Mouse (Mus musculus) limb, embryonic 14.5 days (tissue): ENCODE results near the gene Mknk1. TPM values are rescaled to one million over a fixed set of nuclear protein-coding genes. Genes with fewer than 3 reads are reported as not detected.

Experiments
- ATAC-seq: fragments of 200-750 bp; cut with Nextera tagmentation; 2 replicates; pipeline ENCODE4 v1.8.0; 2017; ENCODE audit warnings: low read depth, moderate number of reproducible peaks, moderate TSS enrichment; ENCODE audit not compliant: low FRiP score
- DNase-seq: peaks from one replicate; pipeline ENCODE4 v3.0.0-alpha.2; 2015; ENCODE audit warnings: low spot score
- H3K27ac ChIP-seq: fragments of 300-500 bp; sonication (generic); replicated peaks from 2 replicates; pipeline ENCODE4 v1.5.1; 2014; ENCODE audit warnings: low read depth, mild to moderate bottlenecking, low read length, moderate library complexity, mixed read lengths
- H3K27me3 ChIP-seq: fragments of 300-500 bp; sonication (generic); 2 replicates; pipeline ENCODE4 v1.6.1; 2014; ENCODE audit warnings: low read length, mixed read lengths; ENCODE audit not compliant: control insufficient read depth, insufficient read depth
- H3K36me3 ChIP-seq: fragments of 300-500 bp; sonication (generic); 2 replicates; pipeline ENCODE4 v1.6.1; 2014; ENCODE audit warnings: mild to moderate bottlenecking, low read length, moderate library complexity, mixed read lengths; ENCODE audit not compliant: control insufficient read depth, insufficient read depth
- H3K4me1 ChIP-seq: fragments of 300-500 bp; sonication (generic); 2 replicates; pipeline ENCODE4 v1.6.1; 2014; ENCODE audit warnings: antibody characterized with exemption, low read length, mixed read lengths; ENCODE audit not compliant: control insufficient read depth, insufficient read depth
- H3K4me2 ChIP-seq: fragments of 300-500 bp; sonication (generic); replicated peaks from 2 replicates; pipeline ENCODE4 v1.6.1; 2014; ENCODE audit warnings: low read depth, mild to moderate bottlenecking, low read length, moderate library complexity; ENCODE audit not compliant: severe bottlenecking
- H3K4me3 ChIP-seq: fragments of 300-500 bp; sonication (generic); replicated peaks from 2 replicates; pipeline ENCODE4 v1.5.1; 2014; ENCODE audit warnings: low read length
- H3K9ac ChIP-seq: fragments of 300-500 bp; sonication (generic); 2 replicates; pipeline ENCODE4 v1.6.1; 2014; ENCODE audit warnings: mild to moderate bottlenecking, low read depth, low read length, moderate library complexity; ENCODE audit not compliant: severe bottlenecking
- H3K9me3 ChIP-seq: fragments of 300-500 bp; sonication (generic); 2 replicates; pipeline ENCODE4 v1.6.1; 2016; ENCODE audit warnings: low read length; ENCODE audit not compliant: control insufficient read depth
- POLR2A ChIP-seq: fragments of 200-500 bp; IDR thresholded peaks from 2 replicates; pipeline ENCODE4 v1.8.0; 2012; ENCODE audit warnings: inconsistent platforms, mild to moderate bottlenecking, moderate library complexity, borderline replicate concordance; ENCODE audit not compliant: insufficient read depth, insufficient read length; ENCODE audit errors: extremely low read depth
- WGBS: fragments of 180-500 bp; shearing (Covaris S2); extraction: QIAGEN DNeasy Blood & Tissue Kit; methylation state at CpG from one replicate; pipeline ENCODE4 v1.1.7; 2014; 5-methylcytosine and 5-hydroxymethylcytosine counted together
- polyA plus RNA-seq, 2 experiments: library from polyadenylated mRNA; depleted of rRNA in 1 of 2; stranded (reverse) in 1 of 2; unstranded in 1 of 2; fragments of >200 nt; fragmentation: Nextera tagmentation in 1 of 2; extraction: Ambion mirVana in 1 of 2; gene quantifications; 2 replicates each; pipeline versions ENCODE4 v1.2.1 to v1.2.3; 2012 to 2014

Gene Mknk1
- polyA plus RNA-seq, 2 experiments: 28.4 to 69.6 TPM

GRCm38 (mm10) chr4:115830491-115830890 is 8.5 kb upstream of the Mknk1 start:
- Histone ChIP-seq H3K4me1 (peaks cover 5% of the 10 kb centered on the region), H3K4me3 (no peak overlapping the region), H3K9me3 (no peaks in the 10 kb centered on the region), H3K36me3 (peaks cover 29% of the 10 kb centered on the region), H3K27me3 (no peaks in the 10 kb centered on the region), H3K27ac (no peak overlapping the region), H3K4me2 (no peak overlapping the region), H3K9ac (no peak overlapping the region)
- no peak for ATAC-seq
- DNase-seq: no peak
- WGBS: 82% methylated on average over 5 of the region's 5 CpGs
- TF ChIP-seq POLR2A: no peak

GRCm38 (mm10) chr4:115831221-115831620 is 7.8 kb upstream of the Mknk1 start:
- Histone ChIP-seq H3K4me1 (peaks cover 5% of the 10 kb centered on the region), H3K27ac (no peak overlapping the region), H3K4me2 (no peak overlapping the region), H3K9ac (no peak overlapping the region), H3K27me3 (no peaks in the 10 kb centered on the region), H3K4me3 (no peak overlapping the region), H3K9me3 (no peaks in the 10 kb centered on the region), H3K36me3 (peaks cover 33% of the 10 kb centered on the region)
- WGBS: 93% methylated on average over 22 of the region's 22 CpGs
- DNase-seq (no peak), ATAC-seq (no peak)
- no peak for TF ChIP-seq POLR2A

DNA sequence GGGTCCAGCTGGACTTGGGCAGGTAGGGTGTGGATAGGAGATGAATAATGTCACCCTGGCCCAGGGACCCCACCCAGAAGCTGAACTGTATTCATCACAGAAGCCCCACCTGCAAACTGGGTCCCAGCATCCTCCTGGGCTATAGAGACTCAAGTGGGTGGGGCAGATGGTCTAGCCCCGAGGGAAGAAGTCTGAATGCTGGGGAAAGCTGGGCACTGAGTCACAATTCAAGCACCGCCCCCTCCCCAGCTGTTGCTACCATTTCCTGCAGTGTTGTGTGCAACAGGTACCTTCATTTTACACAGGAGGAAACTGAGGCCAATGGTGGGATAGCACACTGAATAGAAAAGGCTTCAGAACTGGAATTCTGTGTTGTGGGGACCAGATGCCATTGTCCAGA is 7.0 kb upstream of the Mknk1 start:
- TF ChIP-seq POLR2A: no peak
- no peak for DNase-seq
- Histone ChIP-seq H3K27me3 (no peaks in the 10 kb centered on the region), H3K4me1 (peaks cover 5% of the 10 kb centered on the region), H3K4me3 (no peak overlapping the region), H3K36me3 (peaks cover 33% of the 10 kb centered on the region), H3K9me3 (no peaks in the 10 kb centered on the region), H3K27ac (no peak overlapping the region), H3K4me2 (no peak overlapping the region), H3K9ac (no peak overlapping the region)
- 54% methylated on average over 2 of the region's 2 CpGs for WGBS
- ATAC-seq: no peak

GRCm38 (mm10) chr4:115835576-115835975 is 3.4 kb upstream of the Mknk1 start:
- Histone ChIP-seq H3K4me3 (no peak overlapping the region), H3K4me2 (no peak overlapping the region), H3K27me3 (no peaks in the 10 kb centered on the region), H3K36me3 (peaks cover 33% of the 10 kb centered on the region), H3K9ac (no peak overlapping the region), H3K27ac (no peak overlapping the region), H3K4me1 (peaks cover 3% of the 10 kb centered on the region; the same call in 1 of the 2 replicates), H3K9me3 (no peaks in the 10 kb centered on the region)
- TF ChIP-seq POLR2A: no peak
- DNase-seq: no peak
- 70% methylated on average over 2 of the region's 2 CpGs for WGBS
- no peak for ATAC-seq

DNA sequence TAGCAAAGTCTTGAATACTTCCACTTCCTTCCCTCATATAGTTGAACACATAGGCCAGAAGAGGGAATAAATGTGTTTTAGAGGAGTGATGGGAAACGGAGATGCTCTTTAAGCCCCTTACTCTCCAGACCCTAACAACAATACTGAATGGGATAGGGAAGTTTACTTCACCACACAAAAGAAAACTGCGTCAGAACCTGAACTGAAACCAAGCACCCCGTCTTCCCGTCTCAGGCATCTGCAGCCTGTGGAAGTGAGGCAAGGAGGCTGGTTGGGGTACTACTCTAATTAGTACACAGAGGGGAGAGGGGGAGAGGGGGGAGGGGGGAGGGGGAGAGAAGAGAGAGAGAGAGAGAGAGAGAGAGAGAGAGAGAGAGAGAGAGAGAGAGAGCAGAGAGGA is 802 bp upstream of the Mknk1 start:
- Histone ChIP-seq H3K9me3 (no peaks in the 10 kb centered on the region), H3K4me2 (peak overlapping the region; percentile 54), H3K27me3 (no peaks in the 10 kb centered on the region), H3K36me3 (peaks cover 14% of the 10 kb centered on the region; the same call in 1 of the 2 replicates), H3K27ac (no peak overlapping the region), H3K4me1 (peaks cover 3% of the 10 kb centered on the region; the same call in 1 of the 2 replicates), H3K9ac (no peak overlapping the region), H3K4me3 (no peak overlapping the region)
- TF ChIP-seq POLR2A: no peak
- ATAC-seq: no peak
- 72% methylated on average over 4 of the region's 4 CpGs for WGBS
- DNase-seq: no peak

DNA sequence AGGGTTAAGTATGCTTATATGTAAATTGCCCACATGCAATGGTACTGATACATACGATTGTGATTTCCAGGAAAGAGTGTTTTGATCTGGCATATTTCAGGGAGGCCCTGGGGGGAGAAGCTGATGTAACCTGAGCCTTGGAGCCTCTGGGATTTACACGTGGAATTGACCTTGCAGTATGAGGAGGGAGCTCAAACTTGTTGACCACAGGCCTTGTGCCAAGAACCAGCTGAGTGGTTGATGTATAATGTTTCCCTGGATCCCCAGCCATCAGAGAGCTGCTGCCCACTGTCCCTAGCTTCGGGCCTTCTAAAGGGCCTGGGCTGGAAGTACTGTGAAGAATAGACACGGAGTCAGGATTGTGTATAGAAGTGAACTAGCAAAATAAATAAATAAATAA is 958 bp downstream of the Mknk1 start:
- no peak overlapping the region for H3K27ac ChIP-seq
- H3K27me3 ChIP-seq: no peaks in the 10 kb centered on the region
- H3K4me3 ChIP-seq: peak overlapping the region; percentile 68
- no peaks in the 10 kb centered on the region for H3K9me3 ChIP-seq
- peak overlapping the region; percentile 67 for H3K9ac ChIP-seq
- TF ChIP-seq POLR2A: no peak
- no peak for DNase-seq
- ATAC-seq: no peak
- 46% methylated on average over 4 of the region's 4 CpGs for WGBS
- H3K4me2 ChIP-seq: peak overlapping the region; percentile 54
- peaks cover 9% of the 10 kb centered on the region; the same call in 1 of the 2 replicates for H3K36me3 ChIP-seq
- peaks cover 3% of the 10 kb centered on the region; the same call in 1 of the 2 replicates for H3K4me1 ChIP-seq
